Mouse (Mus musculus): ENCODE results near the gene Phkg1.

DNA sequence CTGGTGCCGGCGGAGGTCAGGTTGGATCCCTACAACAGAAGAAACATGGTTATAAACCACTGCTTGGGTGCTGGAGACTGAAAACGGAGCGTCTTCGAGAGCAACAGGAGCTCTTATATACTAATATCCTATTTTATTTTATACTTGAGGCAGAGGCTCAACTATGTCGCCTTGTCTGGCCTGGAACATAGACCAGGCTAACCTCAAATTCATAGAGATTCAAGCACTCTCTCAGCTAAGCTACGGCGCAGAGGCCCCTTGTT is 50.9 kb downstream of the Phkg1 start:
- TF ChIP-seq CTCF (IDR thresholded peaks at IDR 0.05; ENCODE audit: low read depth) (no peak), EP300 (IDR thresholded peaks at IDR 0.05; ENCODE audit: low read depth) (no peak)
